Mouse (Mus musculus) ES-E14 (cell line): Measurements from ENCODE around the gene Olfr631. TPM values are rescaled to one million over a fixed set of nuclear protein-coding genes. Genes with fewer than 3 reads are reported as not detected.

Experiments used
- DNase-seq: peaks from one replicate; pipeline ENCODE4 v3.0.0-alpha.2; 2013; ENCODE audit warnings: low read depth, low spot score
- H3K27ac ChIP-seq: 2 replicates; pipeline ENCODE4 v1.5.1; 2012; ENCODE audit warnings: low read depth, mild to moderate bottlenecking, low read length, moderate library complexity, mixed read lengths; ENCODE audit not compliant: poor library complexity, insufficient read depth, severe bottlenecking
- H3K36me3 ChIP-seq: 2 replicates; pipeline ENCODE4 v1.6.1; 2012; ENCODE audit warnings: mild to moderate bottlenecking, low read length, moderate library complexity, mixed read lengths; ENCODE audit not compliant: control insufficient read depth, poor library complexity, insufficient read depth, severe bottlenecking
- H3K4me1 ChIP-seq, 2 experiments: fragments of 150-350 bp in 1 of 2; sonication (generic) in 1 of 2; 2 replicates each; pipeline ENCODE4 v1.6.1; 2012; ENCODE audit warnings: low read length in 2 of 2, mild to moderate bottlenecking in 1 of 2, mixed read lengths in 1 of 2; ENCODE audit not compliant: control insufficient read depth in 2 of 2, insufficient read depth in 2 of 2, poor library complexity in 1 of 2
- H3K4me3 ChIP-seq, 2 experiments: fragments of 150-350 bp in 1 of 2; sonication (generic) in 1 of 2; 2 replicates each; pipeline ENCODE4 v1.5.1; 2012; ENCODE audit warnings: low read length in 2 of 2, low read depth in 1 of 2, mild to moderate bottlenecking in 1 of 2, mixed read lengths in 1 of 2; ENCODE audit not compliant: insufficient read depth in 1 of 2, poor library complexity in 1 of 2, severe bottlenecking in 1 of 2
- H3K9ac ChIP-seq: 2 replicates; pipeline ENCODE4 v1.6.1; 2012; ENCODE audit warnings: low read depth, mild to moderate bottlenecking, low read length, mixed read lengths; ENCODE audit not compliant: poor library complexity, insufficient read depth, severe bottlenecking
- H3K9me3 ChIP-seq: fragments of 150-350 bp; sonication (generic); 2 replicates; pipeline ENCODE4 v1.6.1; 2012; ENCODE audit warnings: low read depth, mild to moderate bottlenecking, low read length; ENCODE audit not compliant: control insufficient read depth, insufficient read depth
- CHD2 ChIP-seq: IDR thresholded peaks from 2 replicates; pipeline ENCODE4 v1.6.1; 2014; ENCODE audit warnings: mild to moderate bottlenecking, low read depth, low read length, inconsistent platforms
- HCFC1 ChIP-seq: IDR thresholded peaks from 2 replicates; pipeline ENCODE4 v1.6.1; 2012; ENCODE audit warnings: low read length, inconsistent platforms, borderline replicate concordance; ENCODE audit not compliant: insufficient read depth
- MAFK ChIP-seq: IDR thresholded peaks from 2 replicates; pipeline ENCODE4 v1.6.1; 2014; ENCODE audit warnings: mild to moderate bottlenecking, low read depth, low read length, inconsistent platforms; ENCODE audit not compliant: insufficient read depth
- ZC3H11A ChIP-seq: IDR thresholded peaks from 2 replicates; pipeline ENCODE4 v1.6.1; 2012; ENCODE audit warnings: low read depth, mild to moderate bottlenecking, inconsistent platforms, low read length, borderline replicate concordance
- ZNF384 ChIP-seq: IDR thresholded peaks from 2 replicates; pipeline ENCODE4 v1.6.1; 2012; ENCODE audit warnings: low read depth, low read length, inconsistent platforms
- in situ Hi-C, 2 experiments: fragments of 600-800 bp; cut with MboI; formaldehyde crosslinking; loops; one replicate each; pipeline ENCODE4 v1.15.1; 2025; ENCODE audit warnings: low sequenced_read_pairs in 2 of 2, inconsistent platforms in 1 of 2; ENCODE audit not compliant: unreplicated experiment in 2 of 2
- total RNA-seq: library from RNA; depleted of rRNA; stranded (reverse); fragments of 300-350 nt; gene quantifications from 2 replicates; pipeline ENCODE4 v1.2.3, GENCODE M21; 2012; rRNA removed

Olfr631 gene
- total RNA-seq: not detected in 2 replicates

DNA sequence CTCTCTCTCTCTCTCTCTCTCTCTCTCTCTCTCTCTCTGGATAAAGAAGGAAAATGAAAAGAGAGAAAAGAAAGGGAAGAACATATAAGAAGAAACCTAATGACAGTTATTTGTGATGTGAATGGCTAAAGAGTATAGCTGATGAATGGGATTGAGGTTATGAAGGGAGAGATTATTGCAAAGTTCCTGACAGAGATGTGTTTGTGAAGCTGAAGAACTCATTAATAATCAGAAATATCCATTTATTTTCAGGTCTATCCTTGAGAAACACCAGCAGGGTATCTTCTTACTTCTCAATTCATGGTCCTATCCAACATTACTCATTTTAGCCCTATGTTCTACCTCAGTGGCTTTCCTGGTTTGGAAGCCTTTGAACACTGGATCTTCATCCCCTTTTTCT, at the start of gene Olfr631:
Olfr631 (plus strand) TSS at position 301 of the 400 bp plus-strand sequence.
- no peak for DNase-seq
- H3K4me3 ChIP-seq: no peak within 1 kb of the TSS
- no peak within 1 kb of the TSS for H3K27ac ChIP-seq
- no peaks in the 10 kb centered on the region for H3K9me3 ChIP-seq
- H3K36me3 ChIP-seq: no peaks in the 10 kb centered on the region
- TF ChIP-seq ZNF384 (no peak), MAFK (no peak), CHD2 (no peak), HCFC1 (no peak), ZC3H11A (no peak)
- in situ Hi-C loops: no loop called here
- no peak within 1 kb of the TSS for H3K9ac ChIP-seq
- no peaks in the 10 kb centered on the region for H3K4me1 ChIP-seq

DNA sequence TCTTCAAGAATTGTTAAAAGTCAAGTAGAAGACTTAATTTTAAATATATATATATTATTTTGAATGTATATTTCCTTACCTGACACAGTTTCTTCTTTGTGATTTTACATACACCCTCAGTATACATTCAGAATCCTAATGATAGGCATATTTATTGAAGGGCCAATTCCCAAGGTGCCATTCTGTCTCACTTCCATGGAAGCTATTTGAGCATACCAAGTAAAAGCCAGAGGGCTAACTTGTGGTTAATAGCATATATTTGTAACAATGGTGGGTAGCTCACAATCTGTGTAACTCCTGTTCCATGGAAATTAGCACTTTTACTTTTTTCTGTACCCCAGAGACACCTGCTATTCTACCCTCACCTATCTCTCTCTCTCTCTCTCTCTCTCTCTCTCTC, 42.5 kb upstream of the Olfr631 start, which contains the start of gene Olfr66:
Olfr66 (minus strand) TSS at position 101 of the 400 bp plus-strand sequence.
- no peaks in the 10 kb centered on the region for H3K4me1 ChIP-seq
- H3K4me3 ChIP-seq: no peak within 1 kb of the TSS
- no peaks in the 10 kb centered on the region for H3K9me3 ChIP-seq
- DNase-seq: no peak
- in situ Hi-C loops: no loop called here
- no peaks in the 10 kb centered on the region for H3K36me3 ChIP-seq
- no peak within 1 kb of the TSS for H3K27ac ChIP-seq
- H3K9ac ChIP-seq: no peak within 1 kb of the TSS
- TF ChIP-seq CHD2 (no peak), ZC3H11A (no peak), MAFK (no peak), HCFC1 (no peak), ZNF384 (no peak)

- no peak for TF ChIP-seq ZC3H11A
- no peak for TF ChIP-seq HCFC1
- no peak for TF ChIP-seq ZNF384
- TF ChIP-seq MAFK: no peak
- TF ChIP-seq CHD2: no peak
- H3K9me3 ChIP-seq: no peaks in the 10 kb centered on the region
- H3K4me3 ChIP-seq: no peak within 1 kb of the TSS
- no peak within 1 kb of the TSS for H3K9ac ChIP-seq
- no peaks in the 10 kb centered on the region for H3K36me3 ChIP-seq
- no peaks in the 10 kb centered on the region for H3K4me1 ChIP-seq
- in situ Hi-C loops: no loop called here
- no peak for DNase-seq
- no peak within 1 kb of the TSS for H3K27ac ChIP-seq
Observed at GRCm38 (mm10) chr7:103894385-103894784, 34.2 kb upstream of the Olfr631 start, which contains the start of gene Olfr64. Gene Olfr64, minus strand, starts transcription at chr7:103894485.

DNA sequence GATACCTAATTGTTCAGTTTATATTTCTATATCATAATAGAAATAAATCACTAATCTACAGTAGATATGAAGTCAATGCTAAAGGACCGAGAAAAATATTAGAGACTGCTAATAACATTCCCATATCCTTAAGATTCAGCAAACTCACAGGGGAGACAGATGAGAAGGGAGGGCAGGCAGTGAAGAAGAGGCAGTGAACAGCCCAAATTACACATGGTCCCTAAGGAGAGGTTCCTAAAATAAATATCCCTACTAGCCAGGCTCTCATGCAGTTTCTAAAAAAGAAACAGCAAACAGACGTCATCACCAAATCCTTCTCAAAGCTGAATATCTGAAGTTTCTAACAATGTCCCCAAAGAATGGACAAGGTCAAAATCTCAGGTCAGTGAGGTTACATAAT, 25.4 kb upstream of the Olfr631 start, which contains the start of gene Olfr65:
Olfr65 (plus strand) TSS at position 301 of the 400 bp plus-strand sequence.
- Histone ChIP-seq H3K9me3 (no peaks in the 10 kb centered on the region), H3K36me3 (no peaks in the 10 kb centered on the region), H3K9ac (no peak within 1 kb of the TSS), H3K4me3 (no peak within 1 kb of the TSS), H3K4me1 (no peaks in the 10 kb centered on the region), H3K27ac (no peak within 1 kb of the TSS)
- in situ Hi-C loops: no loop called here
- no peak for TF ChIP-seq CHD2
- no peak for TF ChIP-seq ZNF384
- no peak for TF ChIP-seq HCFC1
- no peak for TF ChIP-seq MAFK
- no peak for TF ChIP-seq ZC3H11A
- no peak for DNase-seq

DNA sequence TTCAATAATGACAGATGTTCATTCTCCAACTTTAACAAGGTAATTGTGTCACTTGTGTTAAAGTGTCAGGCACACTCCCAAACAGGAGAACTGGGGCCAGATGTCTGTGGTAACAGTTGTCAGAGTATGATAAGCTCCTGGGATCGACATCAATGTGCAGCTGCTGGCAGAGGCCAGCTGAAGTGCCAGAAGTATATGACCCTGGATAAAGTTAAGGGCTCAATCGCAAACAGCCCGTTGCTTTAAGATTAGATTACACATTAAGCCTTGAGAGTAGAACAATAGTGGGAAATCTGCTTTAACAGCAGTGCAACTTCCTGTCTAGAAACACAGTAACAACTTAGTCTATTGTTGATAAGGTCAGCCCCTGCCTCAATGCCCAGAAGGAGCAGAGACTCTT, 18.6 kb upstream of the Olfr631 start:
- in situ Hi-C loops: no loop called here

More for the DNA sequence above, 18.6 kb upstream of the Olfr631 start:
- no peaks in the 10 kb centered on the region for H3K36me3 ChIP-seq
- no peaks in the 10 kb centered on the region for H3K9me3 ChIP-seq
- H3K27ac ChIP-seq: no peak overlapping the region
- TF ChIP-seq ZNF384 (no peak), HCFC1 (no peak), ZC3H11A (no peak), MAFK (no peak), CHD2 (no peak)
- H3K9ac ChIP-seq: no peak overlapping the region
- H3K4me1 ChIP-seq: no peaks in the 10 kb centered on the region
- no peak for DNase-seq
- no peak overlapping the region for H3K4me3 ChIP-seq
